Mouse (Mus musculus): ENCODE results near the gene Sec24c.
A peak's percentile ranks its signal among the peaks of the same experiment; 100 is the strongest.

Gene Sec24c

DNA sequence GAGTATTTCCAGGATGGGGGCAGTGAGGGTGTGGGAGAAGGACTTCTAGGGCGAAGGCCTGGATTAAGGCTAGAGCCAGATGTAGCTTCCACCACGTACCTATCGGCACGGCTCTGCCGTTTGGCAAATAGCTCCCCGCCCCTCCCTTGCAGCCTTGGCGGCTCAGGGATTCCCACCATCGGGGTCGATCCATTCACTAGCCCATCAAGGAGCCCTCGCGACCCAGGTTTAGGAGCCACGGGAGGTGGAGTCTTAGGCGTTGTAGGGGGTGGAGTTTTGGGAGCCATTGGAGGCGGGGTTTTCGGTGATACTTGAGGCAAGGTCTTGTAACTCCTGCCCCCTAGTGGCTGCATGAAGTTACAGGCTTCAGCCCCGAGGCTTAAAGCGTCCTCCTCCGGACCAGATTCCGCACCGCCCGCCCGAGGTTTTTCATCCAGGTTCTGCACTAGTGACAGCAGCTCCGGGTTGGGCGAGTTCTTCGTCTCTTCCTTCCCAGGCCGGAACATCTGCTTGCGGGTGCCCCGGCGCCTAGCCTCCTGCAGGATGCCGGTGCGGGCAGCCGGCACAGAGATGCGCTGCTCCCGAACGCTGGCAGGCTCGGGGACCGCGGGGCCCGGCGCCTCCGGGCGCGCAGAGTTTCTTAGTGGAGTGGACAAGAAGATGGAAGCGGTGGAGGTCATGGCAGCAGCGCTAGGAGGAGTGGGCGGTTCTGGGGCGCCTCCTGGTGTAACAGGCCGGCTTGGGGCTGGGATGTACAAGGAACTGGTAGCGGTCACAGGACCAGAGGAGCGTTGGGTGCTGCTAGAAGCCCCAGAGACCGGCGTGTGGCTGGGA lies 13.1 kb upstream of the Sec24c start:
- DNase-seq = peak; percentile 90

DNA sequence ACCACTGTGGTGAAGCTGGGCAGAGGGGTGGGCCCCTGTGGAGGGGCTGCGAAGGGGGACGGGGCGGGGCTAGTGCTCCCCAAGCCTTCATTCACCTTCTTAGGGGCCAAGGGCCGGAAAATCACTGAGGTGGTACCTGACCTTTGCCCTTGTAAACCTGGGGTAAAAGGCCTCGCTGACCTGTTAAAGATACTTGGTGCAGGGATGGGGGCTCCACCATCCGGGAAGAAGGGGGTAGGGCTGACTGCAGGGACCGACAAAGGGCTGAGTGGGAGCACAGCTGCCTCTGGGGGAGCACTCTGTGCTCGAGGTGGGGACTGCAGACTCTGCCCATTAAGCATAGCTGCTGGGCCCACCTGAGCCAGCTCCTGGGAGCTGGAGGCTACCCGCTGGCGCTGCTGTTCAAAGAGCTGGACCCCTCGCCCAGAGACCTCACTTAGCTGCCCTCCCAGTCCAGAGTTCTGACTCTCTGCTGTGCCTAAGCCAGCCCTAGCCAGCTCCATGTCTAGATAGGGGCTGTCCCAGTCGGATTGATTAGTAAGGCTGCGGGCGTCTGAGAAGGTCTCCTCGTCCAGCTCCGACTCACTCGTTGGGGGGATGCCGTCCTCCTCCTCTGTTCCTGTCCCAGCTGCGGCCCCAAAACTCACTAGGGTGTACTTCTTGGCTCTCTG lies 12.3 kb upstream of the Sec24c start:
- no peak for DNase-seq

DNA sequence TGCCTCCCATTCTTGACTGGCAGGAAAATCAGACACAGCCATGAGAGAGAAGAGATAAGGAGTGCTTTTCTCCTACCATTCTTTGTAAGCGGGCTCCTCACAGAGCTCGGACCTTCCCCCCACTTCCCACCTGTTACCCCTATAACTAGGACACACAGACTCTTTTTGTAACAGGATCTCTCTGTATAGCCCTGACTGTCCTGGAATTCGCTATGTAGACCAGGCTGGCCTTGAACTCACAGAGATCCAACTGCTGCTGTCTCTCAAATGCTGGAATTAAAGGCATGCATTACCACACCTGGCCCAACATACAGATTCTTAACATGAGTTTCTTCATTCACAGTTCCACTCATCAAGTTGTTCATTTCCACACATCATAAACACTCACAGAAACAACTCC lies 11.4 kb upstream of the Sec24c start:
- no peak for DNase-seq

DNA sequence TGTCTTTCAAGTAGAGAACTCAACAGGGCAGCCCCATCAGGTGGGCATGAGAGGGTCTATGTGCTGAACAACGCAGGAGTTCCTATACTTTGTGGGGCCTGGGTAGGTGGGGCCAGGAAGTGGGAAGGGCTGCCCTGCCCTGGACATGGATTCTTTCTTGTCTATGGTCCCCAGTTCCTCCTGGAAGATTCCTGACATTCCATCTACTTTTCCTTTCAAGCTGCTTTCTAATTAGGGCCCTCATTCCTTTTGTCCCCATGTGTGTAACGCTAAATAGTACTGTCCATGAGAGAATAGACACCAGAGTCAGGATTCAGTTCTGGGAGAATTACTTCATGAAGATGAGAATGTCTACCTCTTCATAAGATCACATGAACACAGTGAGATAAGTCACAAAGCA lies 10.5 kb upstream of the Sec24c start:
- DNase-seq = no peak

DNA sequence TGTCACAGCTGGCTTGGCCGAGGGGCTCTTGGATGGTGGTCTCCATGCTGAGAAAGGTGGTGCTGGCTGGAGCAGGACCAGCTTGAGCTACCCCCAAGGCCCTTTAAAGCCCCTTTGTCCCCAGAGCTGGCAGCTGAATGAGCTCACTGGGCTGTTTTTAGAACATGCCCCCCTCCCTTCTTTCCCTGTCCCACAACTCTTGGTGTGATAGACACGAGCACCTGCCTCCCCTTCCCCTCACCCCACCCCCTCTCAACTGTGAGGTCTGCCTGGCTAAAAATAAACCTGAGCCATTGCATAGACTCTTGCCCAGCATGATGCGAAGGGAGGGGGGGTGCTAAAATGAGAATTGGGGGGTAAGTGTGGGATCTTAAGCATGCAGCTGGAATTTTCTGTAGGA lies 9.7 kb upstream of the Sec24c start:
- DNase-seq = no peak

DNA sequence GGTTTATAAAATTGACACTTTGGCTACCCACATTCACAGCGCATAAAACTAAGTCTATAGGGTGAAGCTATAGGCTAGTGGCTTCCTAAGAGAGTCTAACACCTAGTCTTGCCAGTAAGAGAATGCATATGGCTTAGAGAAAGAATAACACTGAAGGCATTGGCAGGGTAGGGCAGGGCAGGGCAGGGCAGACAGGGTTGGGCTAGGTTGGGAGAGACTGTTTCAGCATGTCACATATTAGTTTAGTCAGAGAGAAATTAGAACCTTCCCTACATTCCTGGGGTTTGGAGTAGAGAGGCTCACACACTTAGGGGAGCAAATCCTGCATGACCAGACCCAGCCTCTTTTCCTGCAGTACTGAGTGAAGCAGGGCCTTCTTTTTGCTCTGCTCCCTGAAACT lies 6.6 kb upstream of the Sec24c start:
- DNase-seq = no peak

DNA sequence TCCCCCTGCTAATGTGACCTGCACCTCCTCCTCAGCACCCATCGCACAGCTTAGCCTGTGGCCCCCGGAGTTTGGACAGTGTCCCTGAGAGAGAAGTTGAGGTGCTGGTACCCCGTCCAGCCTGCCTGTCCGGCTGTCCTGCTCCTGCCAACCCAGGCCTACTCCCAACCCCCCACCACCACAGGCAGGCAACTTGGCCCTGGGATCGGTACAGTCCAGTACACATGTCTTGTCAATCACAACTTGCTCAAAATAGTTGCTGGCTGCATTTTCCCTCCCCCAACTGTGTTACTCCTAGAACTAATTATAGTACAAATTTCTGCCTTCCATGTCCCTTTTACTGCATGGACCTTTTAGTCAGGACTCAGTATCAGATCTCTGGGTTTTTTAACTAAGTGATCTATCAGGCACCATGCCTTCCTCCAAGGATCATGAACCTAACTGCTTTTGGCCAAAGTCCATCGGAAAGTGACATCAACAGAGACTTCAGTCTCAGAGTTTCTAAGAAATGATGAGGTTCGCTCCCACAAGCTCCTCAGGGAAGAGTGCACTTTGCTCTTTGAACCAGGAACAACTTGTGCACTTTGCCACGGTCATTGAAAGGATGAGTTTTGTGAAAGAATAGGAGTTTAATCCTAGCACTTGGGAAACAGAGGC lies 5.8 kb upstream of the Sec24c start, which contains the start of gene Synpo2l:
TSS of gene Synpo2l (minus strand) at position 201 of the 657 bp plus-strand sequence.
- DNase-seq = no peak

DNA sequence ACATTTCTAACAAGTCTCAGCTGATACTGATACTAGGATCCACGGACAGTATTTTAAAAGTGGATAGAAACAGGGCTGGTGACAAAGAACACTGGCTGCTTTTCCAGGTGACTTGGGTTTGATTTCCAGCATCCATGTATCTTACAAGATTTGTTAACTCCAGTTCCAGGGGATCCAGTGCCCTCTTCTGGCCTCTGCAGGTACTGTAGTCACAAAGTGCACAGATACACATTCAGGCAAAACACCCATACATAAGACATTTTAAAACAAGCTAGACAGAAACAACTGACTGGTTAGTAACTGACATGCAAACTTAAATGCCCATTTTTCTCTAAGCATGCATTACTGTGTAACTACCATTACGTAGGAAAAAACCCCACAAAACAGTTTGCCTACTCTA lies 1.1 kb upstream of the Sec24c start:
- DNase-seq = no peak

DNA sequence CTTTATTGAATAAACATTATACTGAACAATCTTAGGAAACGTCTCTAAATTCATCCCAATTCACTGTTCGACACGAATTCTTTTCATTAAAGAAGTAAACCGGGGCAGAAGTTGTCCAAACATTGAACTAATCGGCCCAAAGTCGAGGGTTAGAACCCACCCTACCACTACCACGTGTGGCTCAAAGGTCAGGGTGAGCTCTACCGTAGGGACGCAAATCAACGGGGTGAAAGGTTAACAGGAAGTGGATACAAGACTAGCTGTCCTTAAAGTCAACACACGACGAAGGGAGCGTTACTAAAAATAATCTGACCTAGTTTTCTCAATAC lies 409 bp upstream of the Sec24c start:
- DNase-seq = no peak

DNA sequence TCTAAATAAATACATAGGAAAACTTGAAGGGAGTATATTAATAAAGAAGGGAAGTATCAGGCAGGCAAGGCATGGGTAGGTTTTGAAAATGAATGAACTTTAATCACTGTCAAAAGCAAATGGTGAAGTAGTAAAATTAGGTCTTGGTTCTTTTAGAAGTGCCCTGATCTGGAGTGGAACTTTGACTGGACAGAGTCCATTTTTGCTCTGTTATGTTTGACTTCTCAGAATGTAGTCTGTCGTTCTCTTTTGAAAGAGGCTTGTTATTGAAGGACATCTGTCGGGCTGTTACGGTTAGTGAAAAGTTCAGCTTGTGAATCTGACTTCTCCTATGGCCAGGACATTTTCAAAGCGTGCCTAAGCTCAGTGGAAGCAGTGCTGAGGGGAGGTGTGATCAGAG lies 3.8 kb downstream of the Sec24c start:
- no peak for DNase-seq

DNA sequence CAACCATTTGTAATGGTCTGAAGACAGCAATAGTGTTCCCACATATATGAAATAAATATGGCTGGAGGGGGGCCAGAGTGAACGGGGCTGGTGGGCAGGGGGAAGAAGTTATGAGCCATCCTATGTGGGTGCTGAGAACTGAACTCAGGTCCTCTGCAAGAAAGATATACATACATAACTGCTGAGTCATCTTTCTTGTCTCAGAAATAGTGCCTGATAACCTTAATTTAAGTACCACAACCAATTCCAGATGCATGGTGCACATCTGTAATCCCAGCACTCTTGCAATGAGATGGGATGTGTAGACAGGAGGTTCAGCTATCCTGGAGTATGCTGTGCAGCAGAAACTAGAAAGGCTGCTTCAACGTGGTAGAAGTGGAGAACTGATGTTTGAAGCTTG lies 7.6 kb downstream of the Sec24c start:
- DNase-seq = no peak

DNA sequence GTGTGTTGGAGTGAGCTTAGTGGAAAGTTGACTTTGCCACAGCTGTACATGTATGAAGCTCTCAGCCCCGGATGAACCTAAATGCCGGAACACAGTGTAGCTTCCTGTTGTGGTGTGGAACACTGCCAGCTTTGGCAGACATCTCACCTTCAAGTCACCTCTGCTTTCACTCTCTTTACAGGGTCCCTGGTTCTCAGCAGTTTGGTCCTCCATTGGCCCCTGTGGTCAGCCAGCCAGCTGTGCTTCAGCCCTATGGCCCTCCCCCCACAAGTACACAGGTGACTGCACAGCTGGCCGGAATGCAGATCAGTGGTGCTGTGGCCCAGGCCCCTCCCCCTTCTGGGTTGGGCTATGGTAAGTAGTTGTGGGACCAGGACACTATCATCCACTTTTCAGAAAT lies 8.4 kb downstream of the Sec24c start:
- no peak for DNase-seq

DNA sequence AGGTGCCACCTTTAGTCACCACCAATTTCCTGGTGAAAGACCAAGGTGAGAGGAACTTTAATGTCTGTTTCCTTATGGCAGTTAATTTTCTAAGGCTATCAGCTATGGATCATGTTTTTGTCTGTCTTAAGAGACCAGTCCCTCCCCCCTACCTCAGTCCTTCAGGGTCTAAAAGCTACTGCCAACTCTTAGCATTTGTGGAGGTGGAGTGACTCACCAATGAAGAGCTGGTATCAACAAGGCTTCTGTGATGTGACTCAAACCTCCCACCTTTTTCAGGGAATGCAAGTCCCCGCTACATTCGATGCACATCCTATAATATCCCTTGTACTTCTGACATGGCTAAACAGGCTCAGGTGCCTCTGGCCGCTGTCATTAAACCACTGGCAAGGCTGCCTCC lies 12.5 kb downstream of the Sec24c start:
- DNase-seq = no peak

DNA sequence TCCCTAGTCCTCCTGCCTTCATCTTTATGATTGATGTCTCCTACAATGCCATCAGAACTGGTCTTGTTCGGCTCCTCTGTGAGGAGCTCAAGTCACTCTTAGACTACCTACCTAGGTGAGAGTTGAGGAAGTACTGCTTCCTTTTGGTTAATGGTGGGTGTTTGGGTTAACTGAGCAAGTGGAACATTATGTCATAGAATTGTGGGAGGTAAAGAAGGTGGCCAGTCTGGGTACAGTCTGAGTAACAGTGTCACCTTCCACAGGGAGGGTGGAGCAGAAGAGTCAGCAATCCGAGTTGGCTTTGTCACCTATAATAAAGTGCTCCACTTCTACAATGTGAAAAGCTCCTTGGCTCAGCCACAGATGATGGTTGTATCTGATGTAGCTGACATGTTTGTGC lies 14.9 kb downstream of the Sec24c start:
- DNase-seq = no peak

DNA sequence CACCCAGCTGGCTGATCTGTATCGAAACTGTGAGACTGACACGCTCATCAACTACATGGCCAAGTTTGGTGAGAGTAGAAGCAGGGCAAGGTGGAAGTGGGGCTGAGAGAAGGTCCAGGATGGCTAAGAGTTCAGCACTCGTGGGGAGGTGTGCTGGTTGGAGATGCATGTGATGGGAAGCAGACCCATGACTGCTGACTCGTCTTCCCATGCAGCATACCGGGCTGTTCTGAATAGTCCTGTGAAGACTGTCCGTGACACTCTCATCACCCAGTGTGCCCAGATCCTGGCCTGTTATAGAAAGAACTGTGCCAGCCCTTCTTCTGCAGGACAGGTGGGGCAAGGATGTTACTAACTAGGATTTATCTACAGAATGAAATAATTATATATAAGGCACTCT lies 17.7 kb downstream of the Sec24c start:
- DNase-seq = no peak

DNA sequence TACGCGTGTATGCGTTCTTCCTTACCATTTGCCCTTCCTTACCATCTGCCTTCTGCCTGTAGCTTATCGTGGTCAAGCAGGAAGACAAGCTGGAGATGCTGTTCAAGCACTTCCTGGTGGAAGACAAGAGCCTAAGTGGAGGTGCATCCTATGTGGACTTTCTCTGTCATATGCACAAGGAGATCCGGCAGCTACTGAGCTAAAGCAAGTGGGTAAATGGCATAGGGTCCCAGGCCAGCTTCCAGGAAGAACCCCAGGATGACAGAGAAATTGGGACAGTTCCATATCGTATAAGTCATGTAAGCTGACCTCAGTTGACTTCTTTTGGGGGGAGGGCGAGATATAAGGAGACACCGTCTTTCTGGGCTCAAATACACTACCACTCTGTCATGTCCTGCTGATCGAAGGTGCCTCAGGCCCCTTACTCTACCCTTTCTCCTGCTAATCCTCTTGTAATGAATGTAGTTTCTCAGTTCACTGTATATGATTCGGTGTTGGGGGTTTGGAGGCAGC lies 19.5 kb downstream of the Sec24c start:
- DNase-seq = no peak

DNA sequence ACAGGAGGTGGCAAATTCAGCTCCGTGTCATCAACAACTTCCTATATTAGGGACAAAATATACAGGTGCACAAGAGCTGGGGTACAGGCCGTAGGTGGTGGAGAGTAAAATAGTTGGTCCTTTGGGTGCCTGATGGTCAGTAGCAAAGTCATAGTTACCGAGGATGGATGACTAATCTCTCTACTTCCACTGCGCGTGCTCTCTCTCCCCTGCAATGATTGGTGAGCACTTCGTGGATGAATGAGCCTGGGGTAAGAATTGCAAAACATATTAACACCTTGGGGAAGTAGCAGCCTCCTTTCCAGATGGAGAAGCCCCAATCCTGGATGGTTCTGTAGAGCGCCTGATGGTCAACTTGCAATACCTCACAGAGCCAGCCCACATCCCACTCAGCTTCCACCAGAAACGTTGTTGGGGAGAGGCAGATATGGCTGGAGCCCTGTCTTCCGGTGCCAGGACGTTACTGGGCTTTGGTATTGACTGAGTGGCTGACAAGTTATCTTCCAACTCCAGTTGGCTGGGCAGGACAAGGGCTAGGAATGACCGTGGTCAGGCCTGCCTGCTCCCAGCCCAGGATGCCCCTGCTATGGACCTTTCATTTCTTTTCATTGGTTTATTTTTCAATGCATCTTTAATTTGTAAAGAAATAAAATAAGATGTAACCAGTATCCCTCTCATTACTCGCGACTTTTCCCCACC lies 20.2 kb downstream of the Sec24c start:
- DNase-seq = no peak

DNA sequence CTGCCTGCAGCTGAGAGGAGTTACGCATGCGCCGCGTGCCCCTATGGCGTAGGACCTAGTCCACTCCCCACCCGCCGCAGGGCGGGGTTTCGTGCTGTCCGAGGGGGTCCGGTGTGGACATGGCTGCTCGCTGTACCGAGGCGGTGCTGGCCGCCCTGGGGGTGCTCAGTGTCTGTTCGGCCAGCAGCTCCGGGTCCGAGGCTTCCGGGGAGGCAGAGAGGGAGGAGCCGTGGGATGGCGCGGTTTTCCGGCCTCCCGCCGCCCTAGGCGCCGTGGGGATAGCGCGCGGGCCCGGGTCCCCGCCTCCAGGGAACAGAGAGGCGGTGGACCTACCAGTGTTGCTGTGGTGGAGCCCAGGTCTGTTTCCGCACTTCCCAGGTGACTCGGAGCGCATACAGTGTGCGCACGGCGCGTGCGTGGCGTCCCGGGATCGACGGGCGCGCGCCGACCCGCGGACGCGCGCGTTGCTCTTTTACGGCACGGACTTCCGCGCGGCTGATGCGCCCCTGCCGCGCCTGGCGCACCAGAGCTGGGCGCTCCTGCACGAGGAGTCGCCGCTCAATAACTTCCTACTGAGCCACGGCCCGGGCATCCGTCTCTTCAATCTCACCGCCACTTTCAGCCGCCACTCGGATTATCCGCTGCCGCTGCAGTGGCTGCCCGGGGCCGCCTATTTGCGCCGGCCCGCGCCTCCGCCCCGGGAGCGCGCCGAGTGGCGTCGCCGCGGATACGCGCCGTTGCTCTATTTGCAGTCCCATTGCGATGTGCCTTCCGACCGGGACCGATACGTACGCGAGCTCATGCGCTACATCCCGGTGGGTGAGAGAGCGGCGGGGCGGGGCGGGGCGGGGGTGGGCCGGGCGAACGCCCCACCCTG lies 21.0 kb downstream of the Sec24c start, which contains the start of gene Fut11:
TSS of gene Fut11 (plus strand) at position 85 of the 877 bp plus-strand sequence.
- DNase-seq = peak; percentile 86

DNA sequence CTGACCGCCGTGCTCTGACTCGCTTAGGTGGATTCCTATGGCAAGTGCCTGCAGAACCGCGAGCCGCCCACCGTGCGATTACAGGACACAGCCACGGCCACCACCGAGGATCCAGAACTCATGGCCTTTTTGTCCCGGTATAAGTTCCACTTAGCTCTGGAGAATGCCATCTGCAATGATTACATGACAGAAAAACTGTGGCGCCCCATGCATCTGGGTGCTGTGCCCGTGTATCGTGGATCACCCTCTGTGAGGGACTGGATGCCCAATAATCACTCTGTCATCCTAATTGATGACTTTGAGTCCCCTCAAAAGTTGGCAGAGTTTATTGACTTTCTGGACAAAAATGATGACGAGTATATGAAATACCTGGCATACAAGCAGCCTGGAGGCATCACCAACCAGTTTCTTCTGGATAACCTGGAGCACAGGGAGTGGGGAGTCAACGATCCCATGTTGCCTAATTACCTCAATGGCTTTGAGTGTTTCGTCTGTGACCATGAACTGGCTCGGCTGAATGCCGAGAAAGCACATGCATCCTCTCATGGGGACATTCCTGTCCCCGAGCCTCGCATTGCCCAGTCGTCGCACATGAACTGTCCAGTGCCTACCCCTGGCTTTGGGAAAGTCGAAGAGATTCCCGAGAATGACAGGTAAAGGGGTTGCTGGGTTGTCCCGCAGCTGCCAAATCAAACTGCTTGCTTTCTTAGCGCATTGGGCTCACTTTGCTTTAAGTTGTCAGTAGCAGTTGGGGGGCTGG lies 21.8 kb downstream of the Sec24c start:
- DNase-seq = peak; percentile 33

DNA sequence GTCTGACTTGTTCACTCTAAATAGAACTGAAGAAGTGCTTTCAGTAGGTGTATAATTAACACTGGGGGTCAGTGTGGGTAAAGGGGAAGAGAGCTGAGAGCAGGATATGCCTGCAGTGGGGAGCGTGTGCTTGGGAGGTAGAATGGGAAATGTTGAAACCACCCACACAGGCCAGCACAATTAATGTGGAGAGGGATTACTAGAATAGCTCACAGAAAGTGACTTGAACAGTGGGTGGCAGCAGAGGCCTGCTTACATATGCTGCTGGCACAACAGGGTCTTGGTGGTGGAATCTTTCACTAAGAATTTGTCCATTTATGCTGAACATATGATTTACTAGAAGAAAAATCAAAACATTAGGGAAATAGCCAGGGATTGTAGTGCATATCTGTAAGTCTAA lies 22.9 kb downstream of the Sec24c start:
- DNase-seq = peak; percentile 46

DNA sequence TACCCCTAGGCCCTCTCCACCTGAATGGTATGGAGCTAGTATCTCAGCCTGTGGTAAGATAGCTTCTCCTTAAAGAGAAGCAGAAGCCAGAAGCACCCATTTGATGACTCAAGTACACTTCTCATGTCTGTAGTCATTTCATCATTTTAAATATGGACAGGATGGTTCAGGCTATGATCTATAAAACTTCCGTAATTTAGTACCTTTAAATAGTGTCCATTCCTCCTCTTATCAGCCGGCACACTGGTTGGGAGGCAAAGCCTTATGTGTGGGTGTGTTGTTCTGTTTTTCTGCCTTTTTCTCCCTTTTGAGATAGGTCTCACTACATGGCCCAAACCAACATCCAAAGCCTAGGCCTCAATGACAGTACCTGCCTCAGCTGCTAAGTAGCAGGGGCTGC lies 24.4 kb downstream of the Sec24c start:
- DNase-seq = no peak
